Mouse (Mus musculus) kidney, embryonic 16.5 days (tissue): Measurements from ENCODE around the gene Fam243. TPM values are rescaled to one million over a fixed set of nuclear protein-coding genes. Genes with fewer than 3 reads are reported as not detected.

Experiments
- ATAC-seq: fragments of 200-750 bp; cut with Nextera tagmentation; 2 replicates; pipeline ENCODE4 v1.8.0; 2017; ENCODE audit warnings: moderate TSS enrichment; ENCODE audit not compliant: low FRiP score, low TSS enrichment
- H3K27ac ChIP-seq: fragments of 300-500 bp; sonication (generic); 2 replicates; pipeline ENCODE4 v1.5.1; 2014; ENCODE audit warnings: low read length
- H3K27me3 ChIP-seq: fragments of 300-500 bp; sonication (generic); 2 replicates; pipeline ENCODE4 v1.6.1; 2014; ENCODE audit warnings: low read length, control low read depth, mixed read lengths; ENCODE audit not compliant: insufficient read depth
- H3K36me3 ChIP-seq: fragments of 300-500 bp; sonication (generic); 2 replicates; pipeline ENCODE4 v1.6.1; 2014; ENCODE audit warnings: low read length, control low read depth, mixed read lengths; ENCODE audit not compliant: insufficient read depth
- H3K4me1 ChIP-seq: fragments of 300-500 bp; sonication (generic); 2 replicates; pipeline ENCODE4 v1.6.1; 2014; ENCODE audit warnings: low read length, control low read depth, mixed read lengths; ENCODE audit not compliant: insufficient read depth
- H3K4me2 ChIP-seq: fragments of 300-500 bp; sonication (generic); replicated peaks from 2 replicates; pipeline ENCODE4 v1.6.1; 2014; ENCODE audit warnings: low read depth, low read length
- H3K4me3 ChIP-seq: fragments of 300-500 bp; sonication (generic); 2 replicates; pipeline ENCODE4 v1.5.1; 2014; ENCODE audit warnings: mild to moderate bottlenecking, low read length
- H3K9ac ChIP-seq: fragments of 300-500 bp; sonication (generic); replicated peaks from 2 replicates; pipeline ENCODE4 v1.6.1; 2014; ENCODE audit warnings: low read length
- H3K9me3 ChIP-seq: fragments of 300-500 bp; sonication (generic); 2 replicates; pipeline ENCODE4 v1.6.1; 2016; ENCODE audit warnings: low read length, control low read depth
- WGBS: fragments of 180-500 bp; shearing (Covaris S2); extraction: QIAGEN DNeasy Blood & Tissue Kit; methylation state at CpG from one replicate; pipeline ENCODE4 v1.1.7; 2014; 5-methylcytosine and 5-hydroxymethylcytosine counted together
- polyA plus RNA-seq: library from polyadenylated mRNA; unstranded; fragments of >200 nt; fragmentation: Nextera tagmentation; extraction: Ambion mirVana; gene quantifications from 2 replicates; pipeline ENCODE4 v1.2.1, GENCODE M21; 2015

The Fam243 gene
- polyA plus RNA-seq, 1 experiment from 2014 or later: 0.07 TPM

DNA sequence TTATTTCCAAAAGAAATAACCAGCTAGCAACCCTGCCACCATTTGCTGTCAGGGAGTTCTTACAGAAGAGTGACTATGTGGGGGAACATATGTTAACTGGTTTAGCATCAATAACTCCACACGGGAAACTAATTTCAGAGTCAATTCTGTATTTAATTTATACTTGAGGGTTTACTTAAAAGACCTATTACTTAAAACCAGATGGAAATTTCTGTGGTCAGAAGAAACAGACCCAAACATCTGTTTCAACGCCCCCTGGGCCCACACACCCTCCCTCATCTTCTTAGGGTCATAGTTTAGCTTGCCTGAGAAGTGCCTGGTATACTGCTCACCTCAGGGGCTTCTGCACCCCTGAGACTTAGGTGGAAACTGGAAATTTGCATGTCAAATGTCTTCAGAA is 32.7 kb upstream of the Fam243 start:
- H3K27ac ChIP-seq: no peak overlapping the region
- no peak for ATAC-seq
- 59% methylated on average over 2 of the region's 2 CpGs for WGBS

DNA sequence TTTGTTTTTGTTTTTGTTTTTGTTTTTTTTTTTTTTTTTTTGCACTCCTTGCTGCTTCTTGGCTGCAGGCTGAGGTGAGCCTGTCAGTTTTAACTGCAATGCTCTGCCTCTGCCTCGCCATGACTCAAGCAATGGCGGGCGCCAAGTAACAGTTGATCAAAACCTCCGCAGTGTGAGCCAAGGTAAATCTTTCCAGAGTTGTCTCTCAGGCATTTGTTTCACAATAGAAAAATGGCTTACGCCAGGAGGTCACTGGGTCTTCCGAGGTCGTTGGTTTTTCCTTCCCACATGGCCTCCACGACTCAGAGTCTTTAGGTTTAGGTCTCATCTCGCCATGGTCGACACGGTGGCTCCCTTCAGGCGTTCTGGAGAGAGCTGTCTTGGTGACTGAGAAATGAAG is 32.1 kb upstream of the Fam243 start:
- H3K4me1 ChIP-seq: peaks cover 11% of the 10 kb centered on the region
- H3K36me3 ChIP-seq: no peaks in the 10 kb centered on the region
- WGBS: 80% methylated on average over 12 of the region's 12 CpGs
- no peaks in the 10 kb centered on the region for H3K27me3 ChIP-seq
- H3K9me3 ChIP-seq: no peaks in the 10 kb centered on the region
- no peak overlapping the region for H3K4me3 ChIP-seq
- ATAC-seq: no peak
- no peak overlapping the region for H3K27ac ChIP-seq
- H3K4me2 ChIP-seq: no peak overlapping the region
- H3K9ac ChIP-seq: no peak overlapping the region

More for the DNA sequence above, 32.7 kb upstream of the Fam243 start:
- Histone ChIP-seq H3K36me3 (no peaks in the 10 kb centered on the region), H3K4me2 (no peak overlapping the region), H3K9me3 (no peaks in the 10 kb centered on the region), H3K4me1 (peaks cover 15% of the 10 kb centered on the region), H3K27me3 (no peaks in the 10 kb centered on the region), H3K9ac (no peak overlapping the region), H3K4me3 (no peak overlapping the region)

DNA sequence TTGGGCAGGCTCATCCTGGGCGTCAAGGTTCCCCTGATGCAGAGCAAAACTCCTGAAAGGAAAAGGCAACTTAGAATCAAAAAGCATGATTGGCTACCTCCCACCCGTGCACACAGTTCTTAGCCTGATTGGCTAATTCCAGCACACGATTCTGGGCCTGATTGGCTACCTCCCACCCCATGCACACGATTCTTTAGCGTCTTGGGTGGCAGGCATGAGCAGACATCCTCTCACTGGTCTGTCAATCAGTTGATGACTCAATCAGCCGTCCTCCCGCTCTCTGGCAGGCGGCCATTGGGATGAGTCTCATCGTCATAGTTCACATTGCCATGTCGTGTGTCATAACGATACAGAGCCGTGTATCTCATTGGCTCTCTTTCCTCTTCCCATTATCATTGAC is 27.7 kb upstream of the Fam243 start:
- no peaks in the 10 kb centered on the region for H3K36me3 ChIP-seq
- no peaks in the 10 kb centered on the region for H3K27me3 ChIP-seq
- 62% methylated on average over 12 of the region's 12 CpGs for WGBS
- 0 out of 2 replicates have a peak, but pooled peaks cover 6% of the 10 kb centered on the region for H3K4me1 ChIP-seq
- no peak overlapping the region for H3K4me3 ChIP-seq
- no peak overlapping the region for H3K4me2 ChIP-seq
- ATAC-seq: no peak
- no peak overlapping the region for H3K27ac ChIP-seq
- no peaks in the 10 kb centered on the region for H3K9me3 ChIP-seq
- H3K9ac ChIP-seq: no peak overlapping the region

DNA sequence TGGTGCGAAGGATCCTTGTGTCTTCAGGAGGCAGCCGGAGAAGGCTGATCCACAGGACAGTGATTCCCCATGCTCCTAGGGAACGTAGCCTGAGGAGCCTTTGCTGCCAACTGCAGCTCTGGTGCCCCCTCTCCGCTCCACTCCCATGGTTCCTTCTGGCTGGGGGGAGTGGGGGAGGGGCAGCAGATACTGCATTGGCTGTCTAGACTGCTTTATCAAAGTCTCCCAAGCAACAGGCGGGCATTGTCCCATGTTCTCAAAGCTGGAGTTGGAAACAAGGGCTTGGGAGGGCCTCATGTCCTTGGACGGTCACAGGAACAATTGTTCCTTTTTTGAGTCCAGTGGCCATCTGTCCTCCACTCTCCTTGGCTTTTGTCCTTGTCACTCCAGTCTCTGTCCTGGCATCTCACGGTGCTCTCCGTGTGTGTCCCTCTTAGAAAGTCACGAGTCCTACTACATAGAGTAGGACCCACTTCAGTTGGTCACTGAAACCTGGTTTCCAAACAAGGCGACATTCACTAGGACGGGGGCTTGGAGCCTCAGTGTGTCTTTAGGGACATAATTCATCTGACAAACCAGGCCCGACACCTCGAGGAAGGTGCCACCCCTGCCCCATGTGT is 25.2 kb upstream of the Fam243 start:
- no peak overlapping the region for H3K27ac ChIP-seq
- H3K9ac ChIP-seq: no peak overlapping the region
- H3K4me3 ChIP-seq: no peak overlapping the region
- H3K4me2 ChIP-seq: no peak overlapping the region
- H3K9me3 ChIP-seq: no peaks in the 10 kb centered on the region
- ATAC-seq: no peak
- 78% methylated on average over 13 of the region's 13 CpGs for WGBS
- no peaks in the 10 kb centered on the region for H3K27me3 ChIP-seq
- no peaks in the 10 kb centered on the region for H3K36me3 ChIP-seq
- peaks cover 8% of the 10 kb centered on the region for H3K4me1 ChIP-seq

DNA sequence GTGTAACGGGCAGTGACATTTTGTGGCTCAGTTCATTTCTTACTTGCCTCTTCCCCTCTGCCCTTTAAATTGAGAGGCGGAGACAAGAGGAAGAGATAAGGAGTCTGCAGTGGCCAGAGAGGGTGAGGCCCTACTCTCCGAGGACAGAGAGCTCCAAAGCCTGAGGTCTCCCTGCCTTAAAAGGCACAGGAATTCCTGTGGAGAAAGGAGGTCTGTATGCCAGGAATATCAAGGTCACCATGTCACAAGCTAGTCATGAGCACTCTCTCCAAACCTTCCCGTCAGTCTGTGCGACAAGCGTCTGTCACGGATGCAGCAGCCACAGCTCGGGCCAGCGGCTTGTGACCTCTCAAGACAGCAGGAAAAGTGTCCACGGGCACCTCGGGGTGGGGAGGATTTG is 23.9 kb upstream of the Fam243 start:
- ATAC-seq: no peak
- no peak overlapping the region for H3K4me2 ChIP-seq
- H3K27me3 ChIP-seq: no peaks in the 10 kb centered on the region
- peaks cover 18% of the 10 kb centered on the region for H3K4me1 ChIP-seq
- H3K4me3 ChIP-seq: no peak overlapping the region
- H3K36me3 ChIP-seq: no peaks in the 10 kb centered on the region
- 58% methylated on average over 11 of the region's 11 CpGs for WGBS
- H3K27ac ChIP-seq: no peak overlapping the region
- H3K9me3 ChIP-seq: no peaks in the 10 kb centered on the region
- no peak overlapping the region for H3K9ac ChIP-seq

DNA sequence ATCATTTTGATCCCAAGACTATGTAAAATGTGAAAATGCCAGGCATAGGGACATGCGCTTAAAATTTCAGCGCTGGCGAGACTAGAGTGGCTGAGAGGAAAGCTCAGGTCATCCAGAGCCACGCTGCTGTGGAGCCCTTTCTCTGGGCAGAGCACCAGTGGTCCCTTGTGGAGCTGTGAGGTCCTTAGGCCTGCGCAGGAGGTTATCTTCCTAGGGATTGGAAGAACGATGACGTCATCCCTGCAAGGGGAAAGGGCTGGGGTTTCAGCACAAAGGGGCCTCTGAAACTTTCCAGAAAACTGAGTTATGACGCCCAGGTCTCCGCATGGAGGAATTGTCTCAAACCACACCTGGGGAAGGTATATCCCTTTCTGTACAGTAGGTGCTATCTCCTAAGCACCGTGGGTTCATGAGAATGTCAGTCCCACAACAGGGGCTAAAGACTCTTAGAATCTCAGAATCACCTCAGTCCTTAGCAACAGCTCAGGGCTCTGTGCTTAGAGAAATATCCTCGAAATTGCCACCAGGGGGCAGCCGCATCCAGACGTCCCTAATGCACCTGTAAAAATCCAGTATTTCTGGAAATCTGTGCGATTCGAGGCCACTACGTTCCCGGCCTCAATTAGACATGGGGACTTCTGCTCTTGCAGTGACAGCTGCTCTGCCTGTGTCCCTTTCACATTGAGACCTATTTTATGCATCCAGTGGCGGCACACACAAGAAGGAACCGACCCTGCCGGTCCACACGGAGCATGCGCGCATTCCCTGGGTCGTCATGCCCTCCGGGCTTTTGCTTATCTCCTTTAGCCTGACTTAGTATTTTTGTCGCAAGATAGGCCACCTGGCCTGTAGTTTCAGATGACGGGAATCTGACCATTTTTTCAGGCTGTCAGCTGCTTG is 19.6 kb upstream of the Fam243 start:
- H3K27me3 ChIP-seq: no peaks in the 10 kb centered on the region
- peaks cover 21% of the 10 kb centered on the region for H3K4me1 ChIP-seq
- ATAC-seq: peak; percentile 40; the same call in 1 of the 2 replicates
- 0 out of 2 replicates have a peak overlapping the region, but pooled peaks have one; percentile 18 for H3K9ac ChIP-seq
- no peak overlapping the region for H3K27ac ChIP-seq
- no peaks in the 10 kb centered on the region for H3K36me3 ChIP-seq
- peak overlapping the region; percentile 54 for H3K4me2 ChIP-seq
- WGBS: 27% methylated on average over 27 of the region's 27 CpGs
- H3K9me3 ChIP-seq: no peaks in the 10 kb centered on the region
- H3K4me3 ChIP-seq: peak overlapping the region; percentile 28

DNA sequence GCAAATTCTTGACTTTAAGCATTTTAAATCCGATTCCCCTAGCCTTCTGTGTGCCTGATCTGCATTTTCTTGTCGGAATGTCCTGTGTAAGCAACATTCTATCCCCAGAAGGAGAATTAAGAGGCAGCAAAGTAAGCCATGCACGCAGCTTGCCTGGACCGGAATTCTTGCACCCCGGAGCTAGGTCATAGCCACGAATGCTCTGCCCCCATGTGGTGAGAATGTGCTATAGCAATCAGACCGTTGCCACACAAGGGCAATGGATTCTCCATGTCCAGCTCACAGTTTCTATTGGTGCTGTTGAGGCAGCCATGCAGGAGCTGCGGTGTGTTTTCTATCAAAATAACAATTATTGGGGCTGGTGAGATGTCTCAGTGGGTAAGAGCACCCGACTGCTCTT is 15.0 kb upstream of the Fam243 start:
- Histone ChIP-seq H3K27me3 (no peaks in the 10 kb centered on the region), H3K9me3 (no peaks in the 10 kb centered on the region), H3K4me2 (peak overlapping the region; percentile 25), H3K4me3 (no peak overlapping the region), H3K9ac (no peak overlapping the region), H3K4me1 (peaks cover 18% of the 10 kb centered on the region), H3K36me3 (no peaks in the 10 kb centered on the region), H3K27ac (no peak overlapping the region)
- 6% methylated on average over 9 of the region's 9 CpGs for WGBS
- ATAC-seq: peak; percentile 33; the same call in 1 of the 2 replicates

DNA sequence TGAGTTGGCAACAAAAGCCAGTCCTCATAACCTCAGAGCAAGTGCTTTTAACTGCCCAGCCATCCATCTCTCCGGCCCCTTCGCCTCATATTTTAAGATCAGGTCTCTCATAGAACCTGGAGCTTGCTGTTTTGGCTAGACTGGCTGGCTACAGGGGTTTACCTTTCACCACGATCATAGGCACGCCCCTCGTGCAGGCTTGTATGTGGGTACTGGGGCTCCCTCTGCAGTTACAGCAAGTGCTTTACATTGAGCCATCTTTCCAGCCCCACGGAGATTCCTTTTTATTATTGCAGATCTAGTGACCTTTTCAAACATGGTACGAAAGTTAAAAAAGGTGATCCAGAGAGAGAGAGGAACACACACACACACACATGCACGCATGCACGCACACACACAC is 13.4 kb upstream of the Fam243 start:
- Histone ChIP-seq H3K36me3 (no peaks in the 10 kb centered on the region), H3K27me3 (no peaks in the 10 kb centered on the region), H3K9ac (no peak overlapping the region), H3K4me1 (peaks cover 4% of the 10 kb centered on the region), H3K27ac (no peak overlapping the region), H3K9me3 (no peaks in the 10 kb centered on the region), H3K4me2 (no peak overlapping the region), H3K4me3 (no peak overlapping the region)
- WGBS: 55% methylated on average over 9 of the region's 9 CpGs
- no peak for ATAC-seq

DNA sequence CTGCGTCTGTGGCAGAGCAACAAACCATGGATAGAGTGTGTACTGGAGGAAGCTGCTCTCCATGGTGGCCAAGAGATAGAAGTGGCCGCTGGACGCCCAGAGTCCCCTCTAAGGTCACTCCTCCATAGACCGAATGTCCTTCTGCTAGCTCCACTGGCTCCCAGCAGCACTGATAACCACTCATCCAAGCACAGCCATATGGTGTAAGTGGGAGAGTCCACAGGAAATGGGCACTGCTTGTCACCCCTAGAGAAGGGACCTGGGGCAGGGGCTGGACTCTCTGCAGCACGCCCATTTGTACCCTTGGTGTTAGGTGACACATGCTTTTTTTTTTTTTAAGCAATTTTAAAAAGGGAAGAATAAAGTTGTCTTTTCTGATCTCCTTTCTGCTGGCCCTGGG is 9.7 kb upstream of the Fam243 start:
- Histone ChIP-seq H3K4me2 (no peak overlapping the region), H3K9ac (no peak overlapping the region), H3K4me1 (peaks cover 4% of the 10 kb centered on the region; the same call in 1 of the 2 replicates), H3K27me3 (no peaks in the 10 kb centered on the region), H3K27ac (no peak overlapping the region), H3K4me3 (no peak overlapping the region), H3K9me3 (no peaks in the 10 kb centered on the region), H3K36me3 (no peaks in the 10 kb centered on the region)
- WGBS: 44% methylated on average over 5 of the region's 5 CpGs
- peak; percentile 71 for ATAC-seq

DNA sequence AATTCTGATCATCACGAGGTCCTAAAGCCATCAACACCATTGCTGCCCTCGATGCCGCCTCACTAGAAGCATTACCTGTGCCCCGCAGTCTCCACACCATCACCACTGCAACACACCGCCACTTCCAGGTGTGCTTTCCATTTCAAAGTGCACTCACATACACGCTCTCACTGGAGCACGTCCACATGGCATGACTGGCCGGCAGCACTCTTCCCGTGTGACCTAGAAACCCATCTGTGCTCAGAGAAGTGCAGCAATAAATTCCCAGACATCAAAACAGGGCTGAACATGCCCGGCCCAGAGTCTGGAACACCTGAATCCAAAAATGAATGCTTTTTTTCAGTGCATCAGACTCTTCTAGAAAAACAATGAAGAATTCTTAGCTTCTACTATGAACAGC is 6.7 kb upstream of the Fam243 start:
- H3K9ac ChIP-seq: no peak overlapping the region
- WGBS: 75% methylated on average over 10 of the region's 10 CpGs
- peaks cover 4% of the 10 kb centered on the region; the same call in 1 of the 2 replicates for H3K4me1 ChIP-seq
- H3K4me3 ChIP-seq: no peak overlapping the region
- H3K27ac ChIP-seq: no peak overlapping the region
- no peak for ATAC-seq
- H3K9me3 ChIP-seq: no peaks in the 10 kb centered on the region
- no peaks in the 10 kb centered on the region for H3K27me3 ChIP-seq
- no peaks in the 10 kb centered on the region for H3K36me3 ChIP-seq
- no peak overlapping the region for H3K4me2 ChIP-seq
